Mouse (Mus musculus) liver, embryonic 16.5 days (tissue): ENCODE results near the gene Lef1. TPM values are rescaled to one million over a fixed set of nuclear protein-coding genes. Genes with fewer than 3 reads are reported as not detected.

ENCODE experiments used
- ATAC-seq: fragments of 200-750 bp; cut with Nextera tagmentation; 2 replicates; pipeline ENCODE4 v1.8.0; 2017; ENCODE audit warnings: low read depth, mild to moderate bottlenecking, moderate number of reproducible peaks, moderate library complexity
- H3K27ac ChIP-seq: fragments of 300-500 bp; sonication (generic); 2 replicates; pipeline ENCODE4 v1.5.1; 2014; ENCODE audit warnings: mild to moderate bottlenecking, low read length
- H3K27me3 ChIP-seq: fragments of 300-500 bp; sonication (generic); 2 replicates; pipeline ENCODE4 v1.6.1; 2014; ENCODE audit warnings: low read depth, low read length, mixed read lengths; ENCODE audit not compliant: control insufficient read depth, insufficient read depth
- H3K36me3 ChIP-seq: fragments of 300-500 bp; sonication (generic); 2 replicates; pipeline ENCODE4 v1.6.1; 2014; ENCODE audit warnings: mild to moderate bottlenecking; ENCODE audit not compliant: control insufficient read depth, insufficient read depth
- H3K4me1 ChIP-seq: fragments of 300-500 bp; sonication (generic); 2 replicates; pipeline ENCODE4 v1.6.1; 2014; ENCODE audit warnings: low read depth, low read length, mixed read lengths; ENCODE audit not compliant: control insufficient read depth
- H3K4me2 ChIP-seq: fragments of 300-500 bp; sonication (generic); 2 replicates; pipeline ENCODE4 v1.6.1; 2014; ENCODE audit warnings: low read depth, low read length, mixed read lengths
- H3K4me3 ChIP-seq: fragments of 300-500 bp; sonication (generic); 2 replicates; pipeline ENCODE4 v1.5.1; 2014; ENCODE audit warnings: low read depth, mild to moderate bottlenecking, low read length
- H3K9ac ChIP-seq: fragments of 300-500 bp; sonication (generic); 2 replicates; pipeline ENCODE4 v1.6.1; 2014; ENCODE audit warnings: low read depth, low read length
- H3K9me3 ChIP-seq: fragments of 300-500 bp; sonication (generic); replicated peaks from 2 replicates; pipeline ENCODE4 v1.6.1; 2016; ENCODE audit warnings: low read length; ENCODE audit not compliant: control insufficient read depth
- WGBS: fragments of 180-500 bp; shearing (Covaris S2); extraction: QIAGEN DNeasy Blood & Tissue Kit; methylation state at CpG from one replicate; pipeline ENCODE4 v1.1.7; 2014; ENCODE audit not compliant: insufficient replicate concordance; 5-methylcytosine and 5-hydroxymethylcytosine counted together
- polyA plus RNA-seq: library from polyadenylated mRNA; unstranded; fragments of >200 nt; fragmentation: Nextera tagmentation; extraction: Ambion mirVana; gene quantifications from 2 replicates; pipeline ENCODE4 v1.2.1, GENCODE M21; 2015

The Lef1 gene
- polyA plus RNA-seq, 1 experiment from 2014 or later = 2.3 TPM

DNA sequence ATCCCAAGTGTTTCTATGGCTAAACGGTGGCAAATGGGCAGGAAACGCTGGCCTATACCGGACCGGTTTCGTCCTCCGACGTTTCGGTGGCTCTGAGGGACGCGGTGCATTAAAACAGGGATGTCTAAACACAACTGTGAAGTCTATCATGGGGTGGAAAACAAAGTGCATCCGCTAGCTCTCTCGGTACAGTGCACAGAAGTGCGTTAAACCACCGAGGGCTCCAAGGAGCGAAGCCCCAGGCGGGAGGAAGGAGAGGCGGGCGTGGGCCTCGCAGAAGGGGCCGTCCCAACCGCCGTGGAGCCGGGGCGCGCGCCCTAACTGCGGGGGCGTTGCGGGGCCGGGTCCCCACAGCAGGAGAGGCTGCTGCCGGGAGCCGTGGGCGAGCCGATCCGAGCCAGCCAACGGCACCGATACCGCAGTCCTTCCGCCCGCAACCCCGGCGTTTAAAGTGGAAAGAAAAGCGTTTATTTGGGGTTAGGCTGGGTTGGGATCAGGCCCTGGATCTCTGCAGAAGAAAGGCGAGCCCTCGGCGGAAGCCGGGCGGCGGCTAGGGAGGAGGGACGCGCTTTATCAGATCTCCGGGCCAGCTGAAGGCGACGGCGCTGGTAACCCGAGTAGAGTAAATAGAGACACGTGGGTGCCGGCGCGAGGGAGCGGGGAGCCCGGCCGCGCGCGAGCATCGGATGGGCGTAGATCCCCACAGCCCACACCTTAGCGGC, 1.7 kb downstream of the Lef1 start:
- no peaks in the 10 kb centered on the region for H3K36me3 ChIP-seq
- ATAC-seq = no peak
- H3K27me3 ChIP-seq = peaks cover 68% of the 10 kb centered on the region
- H3K4me3 ChIP-seq = peak overlapping the region; percentile 47
- peak overlapping the region; percentile 57 for H3K4me2 ChIP-seq
- WGBS = under 1% methylated on average over 69 of the region's 69 CpGs
- H3K9me3 ChIP-seq = no peaks in the 10 kb centered on the region
- no peak overlapping the region for H3K27ac ChIP-seq
- H3K9ac ChIP-seq = no peak overlapping the region
- no peaks in the 10 kb centered on the region; the same call in none of the 2 replicates for H3K4me1 ChIP-seq

DNA sequence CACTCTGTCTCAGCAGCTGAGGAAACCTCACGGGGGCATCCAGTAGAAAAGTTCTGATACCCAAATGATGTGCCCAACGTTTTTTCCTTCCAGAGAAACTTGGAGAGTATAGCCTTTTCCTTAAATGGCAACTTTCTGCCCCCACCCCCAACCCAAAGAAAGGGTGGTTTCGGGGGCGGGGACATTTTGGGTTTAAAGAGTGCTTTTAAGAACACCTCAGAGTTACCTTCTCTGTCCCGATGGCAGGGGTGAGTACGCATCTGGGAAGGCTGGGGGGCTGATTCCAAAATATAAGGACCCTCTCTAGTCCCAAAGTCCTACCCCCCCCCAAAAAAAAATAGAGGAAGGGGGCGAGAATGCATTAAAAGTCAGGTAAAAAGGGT, 2.3 kb downstream of the Lef1 start:
- Histone ChIP-seq H3K4me2 (peak overlapping the region; percentile 57), H3K27ac (no peak overlapping the region), H3K4me3 (peak overlapping the region; percentile 47), H3K9ac (no peak overlapping the region), H3K4me1 (no peaks in the 10 kb centered on the region; the same call in none of the 2 replicates), H3K36me3 (no peaks in the 10 kb centered on the region), H3K9me3 (no peaks in the 10 kb centered on the region), H3K27me3 (peaks cover 63% of the 10 kb centered on the region)
- ATAC-seq = no peak
- 1% methylated on average over 7 of the region's 7 CpGs for WGBS

DNA sequence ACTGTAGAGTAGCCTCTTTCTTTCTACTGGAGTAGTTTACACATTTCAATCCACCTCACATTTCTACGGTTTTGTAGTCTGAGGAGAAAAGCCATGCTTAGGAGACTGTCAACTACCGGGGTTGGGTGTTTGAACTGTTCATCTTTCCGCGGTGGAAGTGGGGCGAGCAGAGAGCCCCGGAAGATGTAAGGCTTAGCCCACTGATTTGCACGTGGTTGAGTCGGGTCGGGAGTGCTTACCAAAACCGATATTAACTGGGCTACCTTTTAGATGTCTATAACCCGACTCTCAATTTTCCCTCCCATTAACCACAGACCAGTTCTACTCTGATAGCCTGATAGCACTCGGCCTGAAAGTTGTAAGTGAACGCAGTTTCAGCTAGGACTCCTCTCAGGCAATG, 2.8 kb downstream of the Lef1 start:
- no peak overlapping the region for H3K4me3 ChIP-seq
- ATAC-seq = no peak
- H3K27me3 ChIP-seq = peaks cover 58% of the 10 kb centered on the region
- no peak overlapping the region for H3K9ac ChIP-seq
- no peaks in the 10 kb centered on the region for H3K9me3 ChIP-seq
- no peaks in the 10 kb centered on the region for H3K36me3 ChIP-seq
- 2% methylated on average over 13 of the region's 13 CpGs for WGBS
- no peak overlapping the region for H3K27ac ChIP-seq
- no peaks in the 10 kb centered on the region; the same call in none of the 2 replicates for H3K4me1 ChIP-seq
- H3K4me2 ChIP-seq = no peak overlapping the region

DNA sequence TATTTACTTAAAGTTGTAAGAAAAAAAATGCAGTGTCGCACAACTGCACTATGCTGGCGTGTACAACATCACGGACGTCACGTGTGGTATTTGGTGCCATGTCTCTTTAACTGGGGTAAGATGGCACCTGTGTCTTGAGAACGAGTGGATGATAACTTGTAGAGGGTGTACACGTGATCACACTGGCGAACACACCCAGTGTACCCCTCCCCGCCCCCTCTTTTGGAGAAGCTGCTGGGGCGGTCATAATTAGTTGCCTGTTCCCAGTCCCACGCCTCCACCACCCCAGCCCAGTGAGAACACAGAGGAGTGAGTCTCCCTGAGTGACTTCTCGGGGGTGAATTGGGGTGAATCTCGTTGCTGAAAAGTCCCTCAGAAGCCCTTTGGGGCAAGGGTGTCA, 5.8 kb downstream of the Lef1 start:
- Histone ChIP-seq H3K4me1 (no peaks in the 10 kb centered on the region; the same call in none of the 2 replicates), H3K9me3 (no peaks in the 10 kb centered on the region), H3K4me3 (no peak overlapping the region), H3K4me2 (no peak overlapping the region), H3K27me3 (peaks cover 30% of the 10 kb centered on the region), H3K36me3 (no peaks in the 10 kb centered on the region), H3K27ac (no peak overlapping the region), H3K9ac (no peak overlapping the region)
- WGBS = 73% methylated on average over 13 of the region's 13 CpGs
- ATAC-seq = no peak

DNA sequence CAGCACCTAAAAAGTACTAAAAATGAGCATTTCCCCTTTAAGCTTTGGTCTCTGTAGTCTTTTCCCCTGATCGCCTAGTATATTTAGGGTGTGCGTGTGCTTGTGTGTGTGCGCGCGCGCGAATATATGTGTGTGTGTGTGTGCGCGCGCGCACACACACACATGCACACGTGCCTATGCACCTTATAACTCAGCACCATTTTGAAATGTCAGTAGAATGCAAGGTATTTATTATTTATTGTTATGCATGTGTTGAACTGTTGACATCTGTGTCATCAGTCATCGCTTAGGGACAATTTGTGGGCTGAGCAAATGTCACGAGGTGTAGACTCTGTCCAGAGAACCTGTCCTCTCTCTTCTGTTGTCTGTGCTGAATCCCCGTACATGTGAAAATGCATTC, 7.1 kb downstream of the Lef1 start:
- no peaks in the 10 kb centered on the region for H3K9me3 ChIP-seq
- H3K4me1 ChIP-seq = no peaks in the 10 kb centered on the region
- H3K4me2 ChIP-seq = no peak overlapping the region
- no peak overlapping the region for H3K9ac ChIP-seq
- no peak for ATAC-seq
- no peaks in the 10 kb centered on the region for H3K36me3 ChIP-seq
- WGBS = 84% methylated on average over 15 of the region's 15 CpGs
- peaks cover 18% of the 10 kb centered on the region for H3K27me3 ChIP-seq
- H3K27ac ChIP-seq = no peak overlapping the region
- H3K4me3 ChIP-seq = no peak overlapping the region

DNA sequence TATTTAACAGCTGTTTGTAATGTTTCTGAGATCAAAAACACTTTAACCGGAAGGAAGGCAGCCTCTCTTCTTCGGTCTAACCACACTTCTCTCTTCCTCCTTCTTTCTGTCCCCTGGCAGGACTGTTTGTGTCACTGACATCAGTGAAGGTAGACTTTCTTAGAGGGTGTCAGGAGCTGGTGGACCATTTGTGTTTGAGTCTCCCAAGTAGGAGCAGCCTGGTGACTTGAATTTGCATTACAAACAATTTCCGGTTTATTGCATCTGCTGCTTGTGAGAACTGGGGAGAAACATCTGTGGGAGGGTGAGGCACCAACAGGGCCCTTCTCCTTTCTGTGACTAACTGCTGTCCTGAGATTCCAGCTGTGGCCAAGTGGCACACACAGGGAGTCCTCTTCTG, 7.6 kb downstream of the Lef1 start:
- H3K4me3 ChIP-seq = no peak overlapping the region
- H3K27ac ChIP-seq = no peak overlapping the region
- H3K9ac ChIP-seq = no peak overlapping the region
- H3K9me3 ChIP-seq = no peaks in the 10 kb centered on the region
- ATAC-seq = no peak
- no peaks in the 10 kb centered on the region for H3K36me3 ChIP-seq
- H3K27me3 ChIP-seq = peaks cover 12% of the 10 kb centered on the region
- WGBS = 22% methylated on average over 3 of the region's 3 CpGs
- no peak overlapping the region for H3K4me2 ChIP-seq
- no peaks in the 10 kb centered on the region for H3K4me1 ChIP-seq

DNA sequence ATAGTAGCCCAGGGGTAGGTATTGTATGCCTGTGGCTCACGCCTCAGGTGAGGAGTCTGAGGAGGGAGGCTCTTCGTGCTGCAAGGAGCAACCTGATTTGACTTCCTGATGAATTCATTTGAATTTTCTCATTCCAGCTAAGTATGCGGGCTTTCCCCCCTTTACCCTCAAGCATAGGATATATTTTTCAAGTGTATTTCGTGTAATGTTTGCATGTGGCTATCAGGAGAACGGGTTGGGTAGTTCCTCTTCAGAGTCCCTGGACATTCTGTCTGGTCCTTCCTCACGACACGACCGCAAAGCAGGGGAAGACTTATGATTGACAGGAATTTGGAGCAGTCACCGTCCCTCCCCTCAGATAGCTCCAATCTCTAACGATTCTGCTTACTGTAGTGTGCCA, 9.2 kb downstream of the Lef1 start:
- no peaks in the 10 kb centered on the region for H3K36me3 ChIP-seq
- no peaks in the 10 kb centered on the region for H3K9me3 ChIP-seq
- no peak overlapping the region for H3K4me2 ChIP-seq
- H3K9ac ChIP-seq = no peak overlapping the region
- no peak overlapping the region for H3K4me3 ChIP-seq
- no peak overlapping the region for H3K27ac ChIP-seq
- ATAC-seq = no peak
- 53% methylated on average over 10 of the region's 10 CpGs for WGBS
- no peaks in the 10 kb centered on the region for H3K4me1 ChIP-seq
- 0 out of 2 replicates have a peak, but pooled peaks cover 2% of the 10 kb centered on the region for H3K27me3 ChIP-seq

DNA sequence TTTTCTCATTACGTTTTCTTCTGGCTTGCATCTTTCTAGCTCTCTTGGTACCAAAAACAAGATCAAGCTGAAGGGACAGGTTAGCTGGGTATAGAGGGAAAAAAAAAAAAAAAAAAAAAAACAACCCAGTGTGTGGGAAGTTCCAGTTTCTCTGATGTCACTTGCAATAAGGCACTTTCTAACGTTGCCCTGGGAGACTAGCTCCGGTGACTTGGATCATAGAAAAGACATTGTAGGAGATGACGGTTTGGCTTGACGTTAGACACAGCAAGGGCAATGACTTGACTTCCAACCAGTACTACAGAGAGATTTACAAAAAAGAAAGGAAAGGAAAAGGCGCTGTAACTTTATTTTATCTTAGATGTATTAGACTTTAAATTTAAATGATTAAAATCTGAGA, 13.2 kb downstream of the Lef1 start:
- no peak overlapping the region for H3K9ac ChIP-seq
- no peaks in the 10 kb centered on the region for H3K9me3 ChIP-seq
- ATAC-seq = no peak
- 74% methylated on average over 6 of the region's 6 CpGs for WGBS
- no peaks in the 10 kb centered on the region for H3K4me1 ChIP-seq
- H3K4me3 ChIP-seq = no peak overlapping the region
- no peaks in the 10 kb centered on the region for H3K36me3 ChIP-seq
- no peak overlapping the region for H3K4me2 ChIP-seq
- H3K27me3 ChIP-seq = no peaks in the 10 kb centered on the region
- no peak overlapping the region for H3K27ac ChIP-seq

DNA sequence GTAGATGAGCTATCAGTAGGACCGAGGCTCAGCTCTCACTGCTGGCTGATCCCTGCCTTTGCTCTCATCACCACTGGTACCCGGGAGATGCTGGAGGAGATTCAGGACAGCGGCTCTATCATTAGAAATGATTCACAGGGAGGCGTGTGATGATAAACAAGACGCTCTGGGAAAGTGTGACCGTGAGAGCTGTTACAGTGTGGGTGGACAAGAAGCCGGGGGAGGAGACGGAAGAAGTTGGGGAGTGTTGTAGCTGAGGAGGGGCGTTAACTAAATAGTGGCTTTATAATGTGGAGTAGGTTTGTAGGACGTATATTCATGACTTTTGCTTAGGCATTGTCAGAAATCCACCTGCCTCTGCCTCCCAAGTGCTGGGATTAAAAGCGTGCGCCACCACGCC, 15.6 kb downstream of the Lef1 start:
- H3K36me3 ChIP-seq = no peaks in the 10 kb centered on the region
- H3K4me1 ChIP-seq = no peaks in the 10 kb centered on the region
- no peak for ATAC-seq
- 72% methylated on average over 13 of the region's 13 CpGs for WGBS
- no peaks in the 10 kb centered on the region for H3K27me3 ChIP-seq
- no peak overlapping the region for H3K9ac ChIP-seq
- H3K4me2 ChIP-seq = no peak overlapping the region
- no peak overlapping the region for H3K27ac ChIP-seq
- no peaks in the 10 kb centered on the region for H3K9me3 ChIP-seq
- H3K4me3 ChIP-seq = no peak overlapping the region
